Mouse (Mus musculus) adrenal gland, adult 18-20 months (tissue): ENCODE data around the gene Cd3eap. TPM values are rescaled to one million over a fixed set of nuclear protein-coding genes. Genes with fewer than 3 reads are reported as not detected.

ENCODE experiments used
- DNase-seq, 2 experiments: peaks; one replicate each; pipeline ENCODE4 v3.0.0; 2021 to 2022; ENCODE audit warnings: low spot score in 2 of 2
- total RNA-seq, 2 experiments: library from RNA; stranded (reverse); gene quantifications; 1 replicate in 1 of 2; 2 replicates in 1 of 2; pipeline ENCODE4 v1.2.3; 2021

Gene Cd3eap
- total RNA-seq, 2 experiments from 2014 or later: 13.3 to 13.7 TPM

GRCm38 (mm10) chr7:19363881-19364280, 4.6 kb upstream of the Cd3eap start:
- DNase-seq: peak; percentile 83

- no peak for DNase-seq
Measured at GRCm38 (mm10) chr7:19362276-19362675, 3.0 kb upstream of the Cd3eap start.

GRCm38 (mm10) chr7:19361720-19362119, 2.4 kb upstream of the Cd3eap start:
- DNase-seq: peak; percentile 77 to 86

- peak; percentile 81 to 83 for DNase-seq
Measured at GRCm38 (mm10) chr7:19360944-19361343, 1.7 kb upstream of the Cd3eap start.

GRCm38 (mm10) chr7:19359892-19360641, 784 bp upstream of the Cd3eap start:
- DNase-seq: peak; percentile 67 to 68

GRCm38 (mm10) chr7:19358634-19359033, 649 bp downstream of the Cd3eap start:
- no peak for DNase-seq

- no peak for DNase-seq
Measured at GRCm38 (mm10) chr7:19357381-19358375, 1.6 kb downstream of the Cd3eap start.

GRCm38 (mm10) chr7:19356311-19356710, 3.0 kb downstream of the Cd3eap start:
- DNase-seq: no peak

GRCm38 (mm10) chr7:19354991-19355390, 4.3 kb downstream of the Cd3eap start:
- no peak for DNase-seq

GRCm38 (mm10) chr7:19350221-19350620, 9.1 kb downstream of the Cd3eap start:
- peak in 1 of 2 experiments; percentile 13 for DNase-seq

GRCm38 (mm10) chr7:19349188-19349915, 9.9 kb downstream of the Cd3eap start:
- DNase-seq: peak in 1 of 2 experiments; percentile 19

GRCm38 (mm10) chr7:19344938-19345471, 14.3 kb downstream of the Cd3eap start:
- DNase-seq: peak; percentile 82 to 86

GRCm38 (mm10) chr7:19344237-19344847, 14.9 kb downstream of the Cd3eap start, which contains the start of gene Ercc1:
Ercc1 (plus strand) TSS chr7:19344778.
- no peak for DNase-seq

- peak; percentile 77 to 81 for DNase-seq
Measured at GRCm38 (mm10) chr7:19343210-19343808, 16.0 kb downstream of the Cd3eap start.

- DNase-seq: peak; percentile 90 to 93
Measured at GRCm38 (mm10) chr7:19342481-19343027, 16.7 kb downstream of the Cd3eap start.

- peak in 1 of 2 experiments; percentile 38 for DNase-seq
Measured at GRCm38 (mm10) chr7:19341761-19342409, 17.4 kb downstream of the Cd3eap start.

- DNase-seq: no peak
Measured at GRCm38 (mm10) chr7:19341250-19341649, 18.0 kb downstream of the Cd3eap start.

GRCm38 (mm10) chr7:19338596-19338995, 20.7 kb downstream of the Cd3eap start:
- DNase-seq: no peak

- DNase-seq: no peak
Measured at GRCm38 (mm10) chr7:19338060-19338459, 21.2 kb downstream of the Cd3eap start.
